Mouse (Mus musculus) midbrain, embryonic 11.5 days (tissue): Measurements from ENCODE around the gene Frmd4b. TPM values are rescaled to one million over a fixed set of nuclear protein-coding genes. Genes with fewer than 3 reads are reported as not detected.
A peak's percentile ranks its signal among the peaks of the same experiment; 100 is the strongest.

Source experiments
- ATAC-seq: fragments of 200-750 bp; cut with Nextera tagmentation; 2 replicates; pipeline ENCODE4 v1.8.0; 2017; ENCODE audit warnings: moderate TSS enrichment, moderate library complexity; ENCODE audit not compliant: low FRiP score
- DNase-seq: peaks from one replicate; pipeline ENCODE4 v3.0.0; 2015; ENCODE audit warnings: low spot score; ENCODE audit errors: missing footprints
- H3K27ac ChIP-seq: fragments of 300-500 bp; sonication (generic); 2 replicates; pipeline ENCODE4 v1.5.1; 2014; ENCODE audit warnings: low read depth, low read length
- H3K27me3 ChIP-seq: fragments of 300-500 bp; sonication (generic); 2 replicates; pipeline ENCODE4 v1.6.1; 2014; ENCODE audit warnings: mild to moderate bottlenecking, low read length, moderate library complexity, mixed read lengths; ENCODE audit not compliant: control insufficient read depth, insufficient read depth
- H3K36me3 ChIP-seq: fragments of 300-500 bp; sonication (generic); 2 replicates; pipeline ENCODE4 v1.6.1; 2014; ENCODE audit warnings: mild to moderate bottlenecking, low read length, moderate library complexity, mixed read lengths; ENCODE audit not compliant: control insufficient read depth, insufficient read depth
- H3K4me1 ChIP-seq: fragments of 300-500 bp; sonication (generic); 2 replicates; pipeline ENCODE4 v1.6.1; 2014; ENCODE audit warnings: low read length; ENCODE audit not compliant: control insufficient read depth, insufficient read depth
- H3K4me2 ChIP-seq: fragments of 300-500 bp; sonication (generic); 2 replicates; pipeline ENCODE4 v1.6.1; 2014; ENCODE audit warnings: mild to moderate bottlenecking, moderate library complexity
- H3K4me3 ChIP-seq: fragments of 300-500 bp; sonication (generic); 2 replicates; pipeline ENCODE4 v1.5.1; 2014; ENCODE audit warnings: low read depth, low read length
- H3K9ac ChIP-seq: fragments of 300-500 bp; sonication (generic); 2 replicates; pipeline ENCODE4 v1.6.1; 2014; ENCODE audit warnings: low read length
- H3K9me3 ChIP-seq: fragments of 300-500 bp; sonication (generic); 2 replicates; pipeline ENCODE4 v1.6.1; 2016; ENCODE audit warnings: low read length; ENCODE audit not compliant: control insufficient read depth
- WGBS: fragments of 180-500 bp; shearing (Covaris S2); extraction: QIAGEN DNeasy Blood & Tissue Kit; methylation state at CpG from one replicate; pipeline ENCODE4 v1.1.7; 2014; 5-methylcytosine and 5-hydroxymethylcytosine counted together
- polyA plus RNA-seq: library from polyadenylated mRNA; unstranded; fragments of >200 nt; fragmentation: Nextera tagmentation; extraction: Ambion mirVana; gene quantifications from 2 replicates; pipeline ENCODE4 v1.2.1, GENCODE M21; 2014

Gene Frmd4b
- polyA plus RNA-seq, 1 experiment from 2014 or later, result 31.9 TPM

- DNase-seq (peak; percentile 60), ATAC-seq (no peak)
- Histone ChIP-seq H3K9ac (no peak overlapping the region), H3K4me2 (no peak overlapping the region), H3K9me3 (no peaks in the 10 kb centered on the region), H3K36me3 (peaks cover 24% of the 10 kb centered on the region), H3K27me3 (no peaks in the 10 kb centered on the region), H3K4me1 (no peaks in the 10 kb centered on the region), H3K27ac (no peak overlapping the region), H3K4me3 (no peak overlapping the region)
- 90% methylated on average over 12 of the region's 12 CpGs for WGBS
Measured at GRCm38 (mm10) chr6:97293667-97294569, 323.4 kb downstream of the Frmd4b start.

- H3K9me3 ChIP-seq, result no peaks in the 10 kb centered on the region
- DNase-seq (peak; percentile 77), ATAC-seq (no peak)
- no peaks in the 10 kb centered on the region for H3K4me1 ChIP-seq
- no peak overlapping the region for H3K9ac ChIP-seq
- H3K36me3 ChIP-seq, result peaks cover 21% of the 10 kb centered on the region
- H3K4me3 ChIP-seq, result no peak overlapping the region
- WGBS, result 83% methylated on average over 5 of the region's 5 CpGs
- no peak overlapping the region for H3K27ac ChIP-seq
- no peak overlapping the region for H3K4me2 ChIP-seq
- no peaks in the 10 kb centered on the region for H3K27me3 ChIP-seq
Measured at GRCm38 (mm10) chr6:97292894-97293293, 324.4 kb downstream of the Frmd4b start.

- H3K4me3 ChIP-seq, result no peak overlapping the region
- no peak overlapping the region for H3K27ac ChIP-seq
- H3K9me3 ChIP-seq, result no peaks in the 10 kb centered on the region
- peak; percentile 62 for DNase-seq
- no peaks in the 10 kb centered on the region for H3K27me3 ChIP-seq
- WGBS, result 99% methylated on average over 3 of the region's 3 CpGs
- H3K9ac ChIP-seq, result no peak overlapping the region
- no peak for ATAC-seq
- H3K36me3 ChIP-seq, result peaks cover 18% of the 10 kb centered on the region
- no peak overlapping the region for H3K4me2 ChIP-seq
- no peaks in the 10 kb centered on the region for H3K4me1 ChIP-seq
Measured at GRCm38 (mm10) chr6:97292096-97292495, 325.2 kb downstream of the Frmd4b start.

GRCm38 (mm10) chr6:97291159-97291908 is 326.0 kb downstream of the Frmd4b start:
- Histone ChIP-seq H3K27ac (no peak overlapping the region), H3K27me3 (no peaks in the 10 kb centered on the region), H3K9me3 (no peaks in the 10 kb centered on the region), H3K9ac (no peak overlapping the region), H3K36me3 (peaks cover 15% of the 10 kb centered on the region), H3K4me3 (no peak overlapping the region), H3K4me2 (no peak overlapping the region), H3K4me1 (no peaks in the 10 kb centered on the region)
- WGBS, result 80% methylated on average over 21 of the region's 21 CpGs
- DNase-seq (peak; percentile 60), ATAC-seq (no peak)

- Histone ChIP-seq H3K36me3 (peaks cover 11% of the 10 kb centered on the region), H3K4me1 (no peaks in the 10 kb centered on the region), H3K27me3 (no peaks in the 10 kb centered on the region), H3K4me2 (no peak overlapping the region), H3K27ac (no peak overlapping the region), H3K9me3 (no peaks in the 10 kb centered on the region), H3K4me3 (no peak overlapping the region), H3K9ac (no peak overlapping the region)
- 83% methylated on average over 3 of the region's 3 CpGs for WGBS
- DNase-seq (no peak), ATAC-seq (no peak)
Measured at GRCm38 (mm10) chr6:97290687-97291086, 326.7 kb downstream of the Frmd4b start.

GRCm38 (mm10) chr6:97289838-97290237 is 327.5 kb downstream of the Frmd4b start:
- no peak overlapping the region for H3K4me3 ChIP-seq
- no peak overlapping the region for H3K4me2 ChIP-seq
- DNase-seq (peak; percentile 82), ATAC-seq (no peak)
- H3K36me3 ChIP-seq, result peaks cover 4% of the 10 kb centered on the region
- H3K4me1 ChIP-seq, result no peaks in the 10 kb centered on the region
- WGBS, result 91% methylated on average over 4 of the region's 4 CpGs
- no peaks in the 10 kb centered on the region for H3K9me3 ChIP-seq
- no peak overlapping the region for H3K27ac ChIP-seq
- no peak overlapping the region for H3K9ac ChIP-seq
- H3K27me3 ChIP-seq, result no peaks in the 10 kb centered on the region

- DNase-seq, result peak; percentile 57
- Histone ChIP-seq H3K4me1 (no peaks in the 10 kb centered on the region), H3K9ac (no peak overlapping the region), H3K27ac (no peak overlapping the region), H3K36me3 (peaks cover 2% of the 10 kb centered on the region), H3K9me3 (no peaks in the 10 kb centered on the region), H3K4me3 (no peak overlapping the region), H3K27me3 (no peaks in the 10 kb centered on the region), H3K4me2 (no peak overlapping the region)
- no peak for ATAC-seq
- WGBS, result 81% methylated on average over 10 of the region's 10 CpGs
Measured at GRCm38 (mm10) chr6:97289316-97289820, 328.0 kb downstream of the Frmd4b start.

GRCm38 (mm10) chr6:97288047-97288855 is 329.1 kb downstream of the Frmd4b start:
- H3K27me3 ChIP-seq, result no peaks in the 10 kb centered on the region
- H3K4me1 ChIP-seq, result no peaks in the 10 kb centered on the region
- 87% methylated on average over 19 of the region's 19 CpGs for WGBS
- peaks cover 2% of the 10 kb centered on the region for H3K36me3 ChIP-seq
- H3K27ac ChIP-seq, result no peak overlapping the region
- H3K9ac ChIP-seq, result no peak overlapping the region
- peak; percentile 53 for DNase-seq
- ATAC-seq, result no peak
- H3K4me3 ChIP-seq, result no peak overlapping the region
- H3K9me3 ChIP-seq, result no peaks in the 10 kb centered on the region
- H3K4me2 ChIP-seq, result no peak overlapping the region
